Mouse (Mus musculus): ENCODE measurements around the gene Gm9195.

DNA sequence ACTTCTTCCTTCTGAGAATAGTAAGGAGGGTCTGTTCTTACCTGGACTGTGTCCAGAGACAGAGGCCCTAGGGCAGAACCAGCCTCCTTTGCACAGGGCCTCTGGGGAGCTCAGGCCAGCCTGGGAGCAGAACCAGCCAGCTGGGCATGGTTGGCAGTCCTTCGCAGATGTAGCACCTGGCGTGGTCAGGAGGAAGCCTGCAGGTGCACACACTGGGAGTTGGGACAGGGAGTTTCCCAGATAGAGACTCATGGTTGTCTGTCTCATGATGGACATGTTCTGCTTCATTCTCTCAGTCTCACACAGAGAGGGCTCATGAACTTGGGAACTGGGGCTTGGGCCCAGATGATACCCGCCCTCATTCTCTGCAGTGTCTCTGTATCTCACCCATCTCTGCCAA is 25.3 kb downstream of the Gm9195 start:
- TF ChIP-seq CTCF (IDR thresholded peaks at IDR 0.05; ENCODE audit: low read depth) (no peak), EP300 (IDR thresholded peaks at IDR 0.05; ENCODE audit: low read depth) (no peak)
